Mouse (Mus musculus) CH12.LX (cell line): Measurements from ENCODE around the gene Exoc6b.

Experiments used
- MAFK ChIP-seq: IDR thresholded peaks from 2 replicates; pipeline ENCODE4 v1.6.1; 2011; ENCODE audit warnings: low read length, improper control_type of control experiment; ENCODE audit not compliant: insufficient replicate concordance
- MAZ ChIP-seq: IDR thresholded peaks from 2 replicates; pipeline ENCODE4 v1.6.1; 2012; ENCODE audit warnings: low read depth, mild to moderate bottlenecking, inconsistent platforms, low read length, improper control_type of control experiment, moderate library complexity
- RCOR1 ChIP-seq: conservative IDR thresholded peaks from 2 replicates; pipeline ENCODE4 v1.6.1; 2012; ENCODE audit warnings: low read depth, mild to moderate bottlenecking, inconsistent platforms, low read length, improper control_type of control experiment

GRCm38 (mm10) chr6:84594626-84595025 lies 474.7 kb downstream of the Exoc6b start:
- TF ChIP-seq MAFK (no peak), MAZ (no peak), RCOR1 (no peak)
